Mouse (Mus musculus) CH12.LX (cell line): ENCODE results near the gene Lbh. TPM values are rescaled to one million over a fixed set of nuclear protein-coding genes. Genes with fewer than 3 reads are reported as not detected.

ENCODE experiments used
- DNase-seq: peaks from one replicate; pipeline ENCODE4 v3.0.0-alpha.2; 2013; ENCODE audit errors: extremely low read depth
- H3K27ac ChIP-seq: 2 replicates; pipeline ENCODE4 v1.5.1; 2012; ENCODE audit warnings: low read depth, mild to moderate bottlenecking, control low read depth, moderate library complexity; ENCODE audit not compliant: insufficient read depth
- H3K27me3 ChIP-seq: replicated peaks from 2 replicates; pipeline ENCODE3; 2012; ENCODE audit warnings: inconsistent platforms
- H3K36me3 ChIP-seq, 2 experiments: replicated peaks in 1 of 2; 2 replicates each; pipeline versions ENCODE3 to v1.6.1; 2012; ENCODE audit warnings: inconsistent platforms in 1 of 2, low read length in 1 of 2, mild to moderate bottlenecking in 1 of 2, mixed read lengths in 1 of 2, moderate library complexity in 1 of 2; ENCODE audit not compliant: control insufficient read depth in 1 of 2, insufficient read depth in 1 of 2
- H3K4me1 ChIP-seq, 2 experiments: 2 replicates each; pipeline ENCODE4 v1.6.1; 2012; ENCODE audit warnings: inconsistent platforms in 1 of 2, moderate library complexity in 1 of 2; ENCODE audit not compliant: insufficient read depth in 2 of 2, control insufficient read depth in 1 of 2
- H3K4me2 ChIP-seq: 2 replicates; pipeline ENCODE4 v1.6.1; 2012; ENCODE audit warnings: low read depth, mild to moderate bottlenecking, control low read depth; ENCODE audit not compliant: poor library complexity, insufficient read depth, severe bottlenecking
- H3K4me3 ChIP-seq, 3 experiments: fragments of 150-350 bp in 1 of 3; sonication (generic) in 1 of 3; replicated peaks in 1 of 3; 2 replicates each; pipeline versions ENCODE3 to v1.5.1; 2011 to 2012; ENCODE audit warnings: low read depth in 2 of 3, low read length in 2 of 3, mild to moderate bottlenecking in 2 of 3, moderate library complexity in 2 of 3, control low read depth in 1 of 3, improper control_type of control experiment in 1 of 3, inconsistent platforms in 1 of 3, mixed read lengths in 1 of 3; ENCODE audit not compliant: poor library complexity in 1 of 3
- H3K79me2 ChIP-seq: replicated peaks from 2 replicates; pipeline ENCODE4 v1.6.1; 2012; ENCODE audit warnings: mild to moderate bottlenecking, moderate library complexity; ENCODE audit not compliant: control insufficient read depth, poor library complexity, insufficient read depth, severe bottlenecking; ENCODE audit errors: extremely low read depth
- H3K9ac ChIP-seq: 2 replicates; pipeline ENCODE4 v1.6.1; 2012; ENCODE audit warnings: low read depth, mild to moderate bottlenecking, control low read depth, moderate library complexity; ENCODE audit not compliant: insufficient read depth
- H3K9me3 ChIP-seq: replicated peaks from 2 replicates; pipeline ENCODE3; 2012; ENCODE audit warnings: low read length, inconsistent platforms, mixed read lengths
- CHD1 ChIP-seq: IDR thresholded peaks from 2 replicates; pipeline ENCODE4 v1.6.1; 2012; ENCODE audit warnings: low read depth, low read length, improper control_type of control experiment, inconsistent platforms
- ELF1 ChIP-seq: IDR thresholded peaks from 2 replicates; pipeline ENCODE4 v1.6.1; 2014; ENCODE audit warnings: low read depth, mild to moderate bottlenecking, inconsistent platforms, low read length, improper control_type of control experiment
- EP300 ChIP-seq: IDR thresholded peaks from 2 replicates; pipeline ENCODE4 v1.6.1; 2011; ENCODE audit warnings: low read length, improper control_type of control experiment
- MEF2A ChIP-seq: IDR thresholded peaks from 2 replicates; pipeline ENCODE4 v1.6.1; 2014; ENCODE audit warnings: low read depth, mild to moderate bottlenecking, inconsistent platforms, low read length, improper control_type of control experiment, borderline replicate concordance
- MYC ChIP-seq: IDR thresholded peaks from 2 replicates; pipeline ENCODE4 v1.6.1; 2011; ENCODE audit warnings: low read depth, mild to moderate bottlenecking, improper control_type of control experiment, low read length
- NELFE ChIP-seq: IDR thresholded peaks from 2 replicates; pipeline ENCODE4 v1.6.1; 2011; ENCODE audit warnings: low read depth, low read length, improper control_type of control experiment
- NRF1 ChIP-seq: IDR thresholded peaks from 2 replicates; pipeline ENCODE4 v1.6.1; 2014; ENCODE audit warnings: low read depth, mild to moderate bottlenecking, inconsistent platforms, low read length, improper control_type of control experiment, moderate library complexity
- PAX5 ChIP-seq: IDR thresholded peaks from 2 replicates; pipeline ENCODE4 v1.6.1; 2012; ENCODE audit warnings: low read length, inconsistent platforms, mixed read lengths
- POLR2A ChIP-seq: IDR thresholded peaks from 2 replicates; pipeline ENCODE4 v1.6.1; 2011; ENCODE audit warnings: low read depth, mild to moderate bottlenecking, improper control_type of control experiment, low read length
- POLR2AphosphoS2 ChIP-seq: IDR thresholded peaks from 2 replicates; pipeline ENCODE4 v1.6.1; 2011; ENCODE audit warnings: low read depth, low read length, improper control_type of control experiment
- SIN3A ChIP-seq: IDR thresholded peaks from 2 replicates; pipeline ENCODE4 v1.6.1; 2012; ENCODE audit warnings: low read length, improper control_type of control experiment, inconsistent platforms
- TBP ChIP-seq: conservative IDR thresholded peaks from 2 replicates; pipeline ENCODE4 v1.6.1; 2011; ENCODE audit warnings: low read depth, low read length, improper control_type of control experiment
- TCF12 ChIP-seq: IDR thresholded peaks from 2 replicates; pipeline ENCODE4 v1.6.1; 2014; ENCODE audit warnings: low read depth, mild to moderate bottlenecking, inconsistent platforms, low read length, improper control_type of control experiment
- UBTF ChIP-seq: IDR thresholded peaks from 2 replicates; pipeline ENCODE4 v1.6.1; 2012; ENCODE audit warnings: low read depth, mild to moderate bottlenecking, inconsistent platforms, low read length, improper control_type of control experiment, moderate library complexity
- USF1 ChIP-seq: IDR thresholded peaks from 2 replicates; pipeline ENCODE4 v1.6.1; 2014; ENCODE audit warnings: low read depth, mild to moderate bottlenecking, inconsistent platforms, low read length, improper control_type of control experiment
- USF2 ChIP-seq: conservative IDR thresholded peaks from 2 replicates; pipeline ENCODE4 v1.6.1; 2011; ENCODE audit warnings: low read depth, low read length, improper control_type of control experiment
- ZMIZ1 ChIP-seq: IDR thresholded peaks from 2 replicates; pipeline ENCODE4 v1.6.1; 2012; ENCODE audit warnings: low read depth, mild to moderate bottlenecking, inconsistent platforms, low read length, improper control_type of control experiment
- ZNF384 ChIP-seq: IDR thresholded peaks from 2 replicates; pipeline ENCODE4 v1.6.1; 2012; ENCODE audit warnings: low read depth, low read length, improper control_type of control experiment, inconsistent platforms
- dilution Hi-C: fragments of 300-500 bp; cut with MboI; formaldehyde crosslinking; loops from 2 replicates; pipeline ENCODE4 v1.14.3; 2020; ENCODE audit warnings: low sequenced_read_pairs; ENCODE audit not compliant: extremely low pct_unique_long_range_greater_than_20kb, extremely low pct_ligation_motif_present
- in situ Hi-C: fragments of 300-500 bp; cut with MboI; formaldehyde crosslinking; loops from 3 replicates; pipeline ENCODE4 v1.14.3; 2019; ENCODE audit warnings: low sequenced_read_pairs, low pct_ligation_motif_present, low pct_unique_long_range_greater_than_20kb, mixed read lengths
- polyA plus RNA-seq: library from polyadenylated mRNA; unstranded; fragments of >175 nt; gene quantifications from 2 replicates; pipeline ENCODE4 v1.2.1, GENCODE M21; 2012; ENCODE audit warnings: low read depth; ENCODE audit not compliant: insufficient read length
- total RNA-seq, 2 experiments: library from RNA; depleted of rRNA; stranded (reverse); fragments of 300-350 nt in 1 of 2; fragments of >200 nt in 1 of 2; gene quantifications; 2 replicates each; pipeline ENCODE4 v1.2.3; 2012 to 2014

The Lbh gene
- total and polyA plus RNA-seq, 3 experiments = 14.4 to 30.0 (median 16.7) TPM

DNA sequence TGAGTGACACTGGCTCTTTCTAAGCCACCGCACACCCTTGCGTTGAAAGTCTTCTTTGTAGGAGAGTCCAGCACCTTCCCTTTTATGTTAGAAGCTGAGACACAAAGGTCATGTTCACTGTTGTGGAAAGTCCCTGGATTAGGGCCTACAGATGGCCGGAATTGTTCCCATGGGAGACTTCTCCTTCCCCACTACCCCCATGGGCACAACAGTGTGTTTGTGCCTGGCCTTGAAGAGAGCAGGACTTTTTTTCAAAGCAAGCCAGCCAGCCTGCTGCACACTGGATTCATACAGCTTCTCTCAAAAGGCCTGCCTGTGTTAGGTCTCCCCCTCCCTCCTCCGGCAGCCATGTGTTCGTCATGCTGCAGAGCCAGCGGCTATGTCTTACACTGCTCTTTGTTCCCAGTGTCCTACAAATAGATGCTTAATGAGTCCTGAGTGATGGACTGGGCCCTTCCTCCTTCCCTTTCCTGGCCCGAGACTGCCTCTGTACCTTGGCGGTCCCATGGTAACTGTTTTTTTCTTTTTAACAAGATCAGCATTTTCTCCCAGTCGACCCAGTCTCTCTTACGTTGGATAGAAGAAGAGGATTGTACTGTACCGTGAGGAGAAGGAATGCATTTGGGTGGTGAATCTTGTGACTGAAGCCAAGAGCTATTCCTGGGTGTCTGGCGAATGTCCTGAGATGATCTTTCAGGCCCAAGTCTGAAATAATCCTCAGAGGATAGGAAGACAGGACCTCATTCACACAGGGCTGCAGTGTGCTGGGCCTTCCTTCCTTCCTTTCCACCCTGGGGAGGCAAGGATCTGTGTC lies 7.9 kb downstream of the Lbh start:
- no peaks in the 10 kb centered on the region for H3K79me2 ChIP-seq
- DNase-seq = no peak
- no peak for TF ChIP-seq MYC
- TF ChIP-seq TBP = no peak
- TF ChIP-seq CHD1 = no peak
- TF ChIP-seq TCF12 = no peak
- no peak for TF ChIP-seq ZMIZ1
- no peak for TF ChIP-seq USF1
- TF ChIP-seq, all 38 proteins: peak for 0
- Histone ChIP-seq H3K9me3 (peaks cover 3% of the 10 kb centered on the region), H3K4me3 (no peak overlapping the region), H3K4me2 (no peak overlapping the region), H3K27me3 (no peaks in the 10 kb centered on the region), H3K36me3 (peaks cover 27 to 64% of the 10 kb centered on the region in 2 experiments), H3K9ac (no peak overlapping the region), H3K4me1 (peaks cover 16 to 60% of the 10 kb centered on the region in 2 experiments), H3K27ac (no peak overlapping the region)
- in situ Hi-C loops = no loop called here
- dilution Hi-C loops = no loop called here

DNA sequence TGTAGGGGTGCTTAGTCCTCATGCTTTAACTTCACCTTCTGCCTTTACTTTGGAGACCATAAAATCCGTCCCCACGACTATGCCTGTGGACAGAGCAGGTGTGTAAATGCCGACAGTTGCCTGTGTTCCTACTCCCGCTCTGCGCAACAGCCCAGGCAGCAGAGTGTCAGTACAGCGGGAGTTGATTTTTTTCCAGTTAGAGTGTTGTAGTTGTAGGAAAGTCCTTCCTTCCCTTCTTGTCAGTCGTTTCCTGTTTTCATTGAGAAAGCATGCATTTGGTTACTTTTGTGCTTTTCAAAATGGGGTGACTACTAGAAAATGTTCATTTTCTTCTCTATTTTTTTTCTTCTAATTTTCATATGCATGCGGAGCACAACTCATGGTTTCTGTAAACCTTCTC lies 8.9 kb downstream of the Lbh start:
- Histone ChIP-seq H3K79me2 (no peaks in the 10 kb centered on the region), H3K4me1 (peaks cover 16 to 50% of the 10 kb centered on the region in 2 experiments), H3K4me2 (no peak overlapping the region), H3K27ac (no peak overlapping the region), H3K36me3 (peaks cover 24 to 55% of the 10 kb centered on the region in 2 experiments)
- in situ Hi-C loops = no loop called here
- no peak for DNase-seq
- TF ChIP-seq USF2 (no peak), MEF2A (no peak), POLR2A (no peak), NELFE (no peak), ELF1 (no peak), SIN3A (no peak), ZMIZ1 (no peak), UBTF (no peak), EP300 (no peak), NRF1 (no peak), POLR2AphosphoS2 (no peak), ZNF384 (no peak), PAX5 (no peak)
- TF ChIP-seq, all 38 proteins: peak for 0
- H3K9me3 ChIP-seq = peaks cover 9% of the 10 kb centered on the region
- dilution Hi-C loops = no loop called here
- no peak overlapping the region for H3K4me3 ChIP-seq
- no peaks in the 10 kb centered on the region for H3K27me3 ChIP-seq
- no peak overlapping the region for H3K9ac ChIP-seq
